Mouse (Mus musculus) cerebral cortex, adult 2 months (tissue): ENCODE data around the gene Crlf2.

Source experiments
- WGBS: fragments of 180-500 bp; shearing (Covaris S2); methylation state at CpG from one replicate; pipeline ENCODE4 v1.1.7; 2018; 5-methylcytosine and 5-hydroxymethylcytosine counted together

Gene Crlf2

DNA sequence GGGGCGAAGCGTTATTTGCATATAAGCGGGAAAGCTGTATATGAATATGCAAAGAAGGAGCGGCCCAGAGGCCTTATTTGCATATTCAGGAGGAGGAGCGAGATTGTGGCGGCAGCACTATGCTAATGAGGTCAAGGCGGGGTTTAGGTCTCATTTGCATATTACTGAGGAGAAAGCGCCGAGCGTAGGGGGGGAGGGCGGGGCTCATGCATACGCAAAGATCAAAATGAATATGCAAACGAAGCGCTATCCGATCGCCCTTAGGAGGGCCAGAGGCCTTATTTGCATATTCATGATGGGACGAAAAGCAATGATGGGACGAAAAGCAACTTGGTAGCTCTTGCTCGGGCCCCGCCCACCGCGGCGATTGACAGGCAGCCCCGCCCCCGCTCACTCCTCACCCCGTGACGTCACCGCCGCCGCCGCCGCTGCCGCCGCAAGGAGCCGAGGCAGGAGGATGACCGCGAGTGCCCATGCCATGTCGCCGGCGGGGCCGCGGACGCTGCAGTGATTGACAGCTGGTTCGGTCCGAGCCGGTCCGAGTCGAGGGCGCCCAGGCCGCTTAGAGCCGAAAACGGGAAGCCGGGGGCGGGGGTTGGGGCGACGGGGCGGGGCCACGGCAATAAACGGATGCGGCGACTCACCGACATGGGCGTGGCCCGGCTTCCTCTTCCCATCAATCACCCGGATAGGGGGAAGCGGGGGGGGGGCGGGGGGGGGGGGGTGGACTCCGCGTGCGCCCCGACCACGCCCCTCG is at the start of gene Crlf2:
TSS of gene Crlf2 (minus strand) at position 590 of the 757 bp plus-strand sequence.
- WGBS, result under 1% methylated on average over 71 of the region's 73 CpGs

DNA sequence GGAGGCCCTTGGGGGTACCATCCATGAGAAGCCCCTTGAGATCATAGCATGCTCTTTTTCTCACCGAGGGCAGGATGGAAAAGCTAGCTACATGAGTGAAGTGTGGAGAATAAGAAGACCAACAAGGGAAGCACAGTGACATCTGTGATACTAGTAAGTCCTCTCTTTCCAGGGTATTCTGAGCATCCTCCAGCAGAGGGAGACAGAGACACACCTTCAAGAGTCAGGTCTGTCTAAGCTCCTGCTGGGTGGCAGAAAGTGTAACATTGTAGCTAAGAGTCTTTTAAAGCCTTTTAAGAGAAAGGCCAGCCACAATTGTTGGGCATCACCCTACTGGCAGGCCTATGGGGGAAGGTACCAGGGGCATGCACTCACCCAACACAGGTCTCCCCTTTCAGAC is 43.8 kb upstream of the Crlf2 start:
- 70% methylated on average over 1 of the region's 1 CpGs for WGBS

DNA sequence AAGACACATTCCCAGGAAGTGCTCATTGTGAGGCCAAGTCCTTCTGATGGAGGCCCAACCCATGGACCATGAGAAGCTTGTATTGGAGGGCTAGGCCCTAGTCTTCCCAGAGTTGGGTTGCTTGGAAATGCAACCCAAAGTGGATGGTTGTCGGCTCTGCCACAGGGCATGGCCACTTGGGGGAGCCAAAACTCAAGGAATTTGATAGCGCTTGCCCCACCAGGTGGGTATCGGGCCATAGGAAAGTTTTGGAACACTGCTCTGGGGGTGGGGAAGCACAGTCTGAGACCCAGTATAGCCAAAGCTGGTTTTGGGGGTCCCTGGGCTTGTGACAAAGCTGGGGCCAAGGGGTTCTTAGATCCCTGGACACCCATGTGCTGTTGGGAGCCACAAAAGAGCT is 42.3 kb upstream of the Crlf2 start:
- WGBS, result 17% methylated on average over 3 of the region's 3 CpGs

DNA sequence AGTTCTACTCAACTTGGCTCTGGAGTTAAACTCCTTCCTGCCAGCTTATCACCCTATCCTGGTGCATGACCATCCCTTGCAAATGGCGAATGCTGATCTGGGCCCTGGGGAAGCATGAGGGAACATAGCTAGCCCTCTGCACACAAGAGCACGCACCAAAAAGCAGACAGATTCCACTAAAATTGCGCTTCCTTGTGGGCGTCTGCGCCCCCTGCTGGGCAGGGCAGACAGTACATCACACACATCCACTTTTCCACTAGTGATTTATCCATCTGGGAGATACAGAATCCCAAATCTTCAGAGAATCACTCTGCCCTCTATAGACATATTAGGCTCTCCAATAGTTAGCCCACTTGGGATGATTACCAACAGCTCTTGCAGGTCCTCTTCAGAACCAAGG is 37.9 kb upstream of the Crlf2 start:
- WGBS, result 36% methylated on average over 5 of the region's 5 CpGs

DNA sequence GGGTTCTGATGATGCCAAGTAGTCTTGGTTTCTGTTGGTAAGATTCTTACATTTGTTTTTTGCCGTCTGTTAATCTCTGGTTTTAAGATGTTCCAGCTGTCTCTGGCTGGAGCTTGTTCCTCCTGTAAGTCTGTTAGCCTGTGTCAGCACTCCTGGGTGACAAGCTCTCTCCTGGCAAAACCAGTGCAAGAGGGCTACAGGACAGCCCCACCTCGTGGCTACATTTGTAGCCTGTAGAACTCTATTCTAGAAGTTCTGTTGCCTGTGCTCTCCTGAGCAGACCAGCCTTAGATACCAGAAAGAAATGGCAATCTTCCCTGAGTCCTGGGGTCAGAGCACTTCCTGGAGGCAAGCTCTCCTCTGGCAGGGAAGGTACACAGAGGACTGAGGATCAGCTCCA is 4.0 kb upstream of the Crlf2 start:
- 57% methylated on average over 2 of the region's 2 CpGs for WGBS

DNA sequence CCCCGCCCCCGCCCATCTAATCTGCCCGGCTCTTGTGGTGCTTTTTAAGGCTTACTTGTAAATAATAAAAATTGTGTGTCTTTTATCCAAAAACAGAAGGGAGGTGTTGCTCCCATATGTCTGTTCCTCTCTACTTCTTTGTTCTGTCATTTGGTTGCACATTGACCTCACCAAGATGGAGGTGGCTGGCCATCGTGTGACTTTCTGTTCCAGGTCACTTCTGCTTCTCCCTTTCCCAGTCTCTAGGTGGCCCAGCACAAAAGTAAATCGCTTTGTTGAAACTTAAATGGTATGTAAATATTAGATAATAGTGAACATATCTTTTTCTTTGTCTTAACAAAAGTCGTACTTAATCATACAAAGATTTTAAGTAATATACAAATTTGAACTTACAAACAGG is 398 bp upstream of the Crlf2 start:
- 22% methylated on average over 6 of the region's 6 CpGs for WGBS

DNA sequence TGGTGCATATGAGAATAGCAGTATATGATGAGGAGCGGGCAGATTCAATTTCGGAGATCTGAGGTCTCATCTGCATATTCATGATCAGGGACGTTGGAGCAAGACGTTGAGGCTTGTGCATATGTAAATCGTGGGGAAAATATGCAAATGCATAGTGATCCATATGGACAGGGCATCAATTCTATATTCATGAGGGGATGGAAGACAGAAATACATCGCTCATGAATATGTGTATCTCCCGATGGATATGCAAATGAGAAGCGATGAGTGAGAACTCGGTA is 730 bp downstream of the Crlf2 start:
- 0% methylated on average over 9 of the region's 9 CpGs for WGBS

DNA sequence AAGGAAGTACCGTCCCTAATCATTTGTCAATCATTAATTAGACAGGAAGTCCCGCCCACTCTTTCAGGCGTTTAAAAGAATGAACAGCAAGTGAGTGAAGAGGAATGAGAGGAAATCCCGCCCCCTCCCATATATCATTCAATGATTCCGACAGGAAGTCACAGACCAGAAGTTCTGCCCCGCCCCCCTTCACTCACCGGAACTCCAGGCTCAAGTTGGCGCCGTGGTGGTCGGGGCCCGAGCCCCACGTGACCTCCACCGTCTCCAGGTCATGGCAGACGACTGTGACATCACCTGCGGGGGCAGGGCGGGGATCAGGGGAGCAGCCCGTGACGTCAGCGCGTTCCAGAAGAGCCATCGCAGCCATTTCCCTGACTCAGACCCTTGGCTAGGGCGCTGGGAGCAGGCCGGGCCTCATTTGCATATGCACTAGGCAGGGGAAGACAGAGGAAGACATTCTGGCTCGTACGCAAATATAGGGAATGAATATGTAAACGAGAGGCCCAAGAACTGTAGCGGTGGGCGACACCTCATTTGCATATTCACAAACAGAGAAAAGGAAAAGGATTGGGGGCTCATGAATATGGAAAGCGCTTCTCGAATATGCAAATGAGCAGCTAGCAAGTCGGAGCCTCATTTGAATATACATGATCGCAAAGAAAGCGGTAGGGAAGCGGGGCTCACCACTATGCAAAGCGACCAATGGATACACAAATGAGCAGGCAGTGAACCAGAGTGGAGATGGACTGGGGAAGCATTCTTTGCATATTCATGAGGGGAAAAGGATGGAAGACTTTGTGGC is 1.3 kb downstream of the Crlf2 start:
- under 1% methylated on average over 35 of the region's 35 CpGs for WGBS

DNA sequence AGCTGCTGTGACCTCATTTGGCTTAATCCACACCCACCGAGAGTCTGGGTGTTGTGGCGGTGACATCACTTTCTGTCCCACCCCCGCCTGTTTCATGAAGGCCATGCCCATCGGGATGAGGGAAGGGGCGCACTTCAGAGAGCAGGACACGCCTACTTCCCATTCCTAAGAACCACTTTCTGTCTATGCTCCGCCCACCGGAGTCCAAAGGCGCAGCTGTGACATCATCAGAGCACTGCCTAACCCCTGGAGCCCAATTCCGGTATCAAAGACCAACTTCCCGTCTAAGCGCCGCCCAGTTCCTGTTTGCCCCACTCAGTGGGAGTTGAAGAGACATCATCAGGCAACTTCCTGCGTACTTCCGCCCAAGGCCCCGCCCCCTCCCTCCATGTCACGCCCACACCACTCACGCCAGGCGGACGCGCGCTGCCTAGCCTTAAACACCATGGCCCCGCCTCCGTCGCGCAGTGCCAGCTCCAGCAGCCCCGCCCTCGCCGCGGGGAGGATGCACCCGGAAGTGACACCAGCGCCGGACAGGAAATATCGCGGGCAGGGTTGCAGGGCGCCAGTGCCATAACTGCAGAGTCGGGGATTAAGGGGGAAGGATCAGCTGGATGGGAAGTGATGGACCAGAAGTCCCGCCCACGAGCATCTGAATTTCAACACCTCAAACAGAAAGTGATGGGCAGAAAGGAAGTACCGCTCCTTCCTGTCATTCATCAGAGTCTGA is 2.0 kb downstream of the Crlf2 start:
- WGBS, result 5% methylated on average over 40 of the region's 40 CpGs

DNA sequence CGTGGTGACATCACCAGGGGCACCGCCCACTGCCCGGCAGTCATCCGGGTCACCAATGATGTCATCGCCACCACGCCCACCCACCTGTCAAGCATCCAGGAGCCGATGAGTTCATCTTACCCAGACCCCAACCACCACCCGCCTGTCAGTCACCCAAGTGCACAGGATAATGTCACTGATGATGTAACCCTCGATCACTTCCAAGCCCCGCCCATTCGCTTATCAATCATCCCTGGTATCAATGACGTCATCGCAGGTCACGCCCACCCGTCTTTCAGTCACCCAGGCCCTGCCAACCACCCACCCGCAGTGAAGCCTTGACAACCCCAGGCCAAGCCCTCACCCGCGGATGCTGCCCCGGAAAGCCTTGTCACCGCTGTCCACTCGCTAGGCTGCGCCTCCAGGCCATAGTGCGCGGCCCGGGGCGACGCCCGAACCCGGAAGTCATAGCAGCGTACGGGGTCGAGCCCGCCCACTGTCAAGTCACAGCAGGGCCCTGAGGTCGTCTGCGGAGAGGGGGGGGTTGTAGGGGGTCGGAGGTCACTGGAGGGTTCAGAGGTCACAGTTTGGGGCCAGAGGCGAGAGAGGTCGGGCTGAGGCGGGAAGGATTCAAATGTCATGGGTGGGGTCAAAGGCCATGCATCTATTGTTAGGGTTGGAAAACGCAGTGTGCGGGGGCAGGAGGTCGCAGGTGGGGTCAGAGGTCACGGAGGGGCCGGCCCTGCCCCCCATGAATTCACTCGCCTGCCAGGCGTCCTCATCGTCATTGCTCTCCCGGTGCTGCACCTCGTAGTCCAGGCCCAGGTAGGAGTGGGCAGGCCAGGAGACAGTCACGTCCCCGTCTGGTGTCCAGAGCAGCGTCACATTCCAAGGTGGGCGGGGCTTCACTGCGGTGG is 2.9 kb downstream of the Crlf2 start:
- WGBS, result 76% methylated on average over 54 of the region's 54 CpGs

DNA sequence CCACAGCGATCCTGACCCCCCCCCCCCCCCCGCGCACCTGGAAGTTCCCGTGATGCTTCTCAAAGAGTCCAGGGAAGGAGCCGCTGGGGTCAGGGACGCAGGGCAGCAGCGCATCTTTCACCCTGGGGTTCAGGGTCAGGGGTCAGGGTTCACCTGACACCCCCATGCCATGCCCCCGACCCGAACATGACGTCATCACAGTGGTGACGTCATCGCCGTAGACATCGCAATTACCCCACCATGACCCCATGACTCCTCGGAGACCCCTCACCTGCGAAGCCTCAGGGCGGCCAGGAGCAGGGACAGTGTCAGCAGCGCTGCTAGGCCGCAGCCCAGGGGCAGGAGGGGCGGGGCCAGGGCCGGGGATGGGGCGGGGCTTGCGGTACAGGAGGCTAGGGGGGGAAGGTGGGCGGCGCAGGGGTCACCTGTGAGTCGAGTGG is 3.5 kb downstream of the Crlf2 start:
- WGBS, result 81% methylated on average over 26 of the region's 26 CpGs

DNA sequence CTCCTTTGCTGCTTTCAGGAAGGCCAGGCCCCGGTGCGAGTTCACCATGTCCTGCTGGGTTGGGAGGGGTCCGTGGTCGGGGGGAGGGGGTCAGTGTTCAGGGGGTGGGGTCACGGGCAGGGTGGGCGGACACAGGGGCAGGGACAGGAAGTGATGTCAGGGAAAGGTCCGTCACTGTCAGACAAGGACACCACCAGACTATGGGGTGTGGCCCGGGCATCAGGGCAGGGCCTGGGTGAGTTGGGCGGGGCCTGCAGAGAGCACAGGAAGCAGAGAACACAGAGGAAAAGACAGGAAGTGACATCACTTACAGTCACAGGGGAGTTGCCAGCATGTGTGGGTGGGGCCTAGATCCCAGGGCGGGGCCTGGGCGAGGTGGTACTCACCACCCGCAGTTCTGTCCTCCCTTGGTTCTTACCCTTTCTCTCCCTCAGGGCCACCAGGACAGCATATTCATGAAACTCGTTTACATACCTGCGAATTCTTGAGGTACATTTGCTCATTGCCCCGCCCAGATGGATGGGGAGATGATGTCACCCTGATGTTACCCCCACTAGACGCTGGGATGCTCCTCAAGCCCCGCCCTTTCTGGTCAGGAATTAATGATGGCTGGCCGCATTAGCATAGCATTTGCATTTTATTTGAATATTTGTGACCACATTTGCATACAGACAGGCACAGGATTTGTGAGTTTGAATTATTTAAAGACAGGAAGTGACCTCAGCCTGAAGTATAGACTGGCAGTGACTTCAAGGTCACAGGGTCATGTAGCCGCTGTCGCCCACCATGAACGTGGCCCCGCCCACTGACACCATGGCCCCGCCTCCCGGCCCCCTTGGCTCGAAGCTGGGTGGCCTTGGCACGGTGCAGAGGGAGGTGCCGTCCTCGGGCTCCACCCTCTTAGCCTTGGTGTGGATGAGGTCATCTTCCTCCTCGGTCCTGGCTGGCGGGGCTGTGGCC is 4.4 kb downstream of the Crlf2 start:
- 83% methylated on average over 30 of the region's 30 CpGs for WGBS

DNA sequence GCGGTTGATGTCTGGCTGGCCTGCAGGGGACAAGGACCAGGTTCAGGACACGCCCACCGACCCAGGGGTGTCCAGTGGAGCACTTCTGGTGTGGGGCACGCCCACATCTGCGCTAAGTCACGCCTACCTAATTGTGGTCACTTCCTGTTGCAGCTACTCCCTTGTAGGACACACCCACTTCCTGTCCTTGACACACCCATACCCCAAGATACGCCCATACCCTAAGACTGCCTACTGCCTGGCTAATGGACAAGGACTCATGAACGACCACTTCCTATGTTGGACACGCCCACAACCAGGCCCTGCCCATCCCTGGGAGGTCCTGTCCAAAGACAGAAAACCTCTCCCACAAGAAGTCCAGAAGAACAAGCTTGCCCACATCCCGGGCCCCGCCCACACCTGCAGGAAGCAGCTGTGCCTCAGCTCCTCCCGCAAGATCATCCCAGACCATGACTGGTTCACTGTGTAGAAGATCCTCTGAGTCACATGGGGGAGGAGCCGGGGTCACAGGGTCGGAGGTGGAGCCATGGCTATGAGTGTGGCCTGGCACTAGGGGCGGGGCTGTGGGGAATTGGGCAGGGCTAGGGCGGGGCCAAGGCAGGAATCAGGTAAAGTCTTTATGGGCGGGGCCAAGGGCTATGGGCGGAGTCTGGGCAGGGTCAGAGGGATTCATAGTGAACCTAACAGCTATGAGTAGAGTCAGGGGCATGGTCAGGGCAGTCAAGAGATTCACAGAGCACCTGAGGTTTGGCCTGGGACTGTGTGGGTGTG is 5.4 kb downstream of the Crlf2 start:
- 72% methylated on average over 18 of the region's 18 CpGs for WGBS

DNA sequence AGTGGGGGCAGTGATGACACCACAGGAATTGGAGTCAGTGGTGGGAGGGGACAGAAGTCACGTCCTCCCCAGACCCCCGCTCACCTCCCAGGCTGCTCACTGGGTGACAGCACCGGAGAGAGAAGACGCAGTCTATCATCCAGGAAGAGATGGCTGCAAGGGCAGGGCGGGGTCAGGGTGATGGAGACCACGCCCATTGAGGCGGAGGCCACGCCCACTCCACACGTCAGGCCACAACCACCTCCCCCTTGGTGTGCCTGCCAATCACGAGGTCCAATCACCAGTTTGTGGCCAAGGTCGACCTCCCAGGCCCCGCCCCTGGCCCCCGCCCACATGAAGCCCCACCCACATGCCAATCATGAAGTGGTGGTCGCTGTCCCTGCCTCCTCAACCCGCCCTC is 6.3 kb downstream of the Crlf2 start:
- WGBS, result 87% methylated on average over 14 of the region's 15 CpGs

DNA sequence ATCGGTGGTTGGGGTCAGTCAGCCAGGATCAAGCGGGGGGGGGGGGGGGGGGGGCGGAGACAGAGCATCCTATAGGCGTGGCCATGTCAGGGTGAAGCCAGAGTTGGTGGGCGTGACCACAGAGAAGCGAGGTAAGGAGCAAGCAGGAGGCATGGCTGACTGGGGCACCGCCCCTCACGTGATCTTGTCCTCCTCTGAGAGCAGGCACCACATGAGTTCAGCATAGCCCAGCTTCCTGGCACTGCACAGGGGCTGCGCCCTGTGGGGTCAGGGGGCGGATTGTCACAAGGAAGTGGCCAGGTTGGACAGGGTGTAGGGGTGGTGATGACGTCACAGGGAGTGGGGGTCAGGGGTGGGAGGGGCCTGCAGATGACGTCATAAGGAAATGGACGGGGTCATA is 6.7 kb downstream of the Crlf2 start:
- WGBS, result 91% methylated on average over 12 of the region's 13 CpGs

DNA sequence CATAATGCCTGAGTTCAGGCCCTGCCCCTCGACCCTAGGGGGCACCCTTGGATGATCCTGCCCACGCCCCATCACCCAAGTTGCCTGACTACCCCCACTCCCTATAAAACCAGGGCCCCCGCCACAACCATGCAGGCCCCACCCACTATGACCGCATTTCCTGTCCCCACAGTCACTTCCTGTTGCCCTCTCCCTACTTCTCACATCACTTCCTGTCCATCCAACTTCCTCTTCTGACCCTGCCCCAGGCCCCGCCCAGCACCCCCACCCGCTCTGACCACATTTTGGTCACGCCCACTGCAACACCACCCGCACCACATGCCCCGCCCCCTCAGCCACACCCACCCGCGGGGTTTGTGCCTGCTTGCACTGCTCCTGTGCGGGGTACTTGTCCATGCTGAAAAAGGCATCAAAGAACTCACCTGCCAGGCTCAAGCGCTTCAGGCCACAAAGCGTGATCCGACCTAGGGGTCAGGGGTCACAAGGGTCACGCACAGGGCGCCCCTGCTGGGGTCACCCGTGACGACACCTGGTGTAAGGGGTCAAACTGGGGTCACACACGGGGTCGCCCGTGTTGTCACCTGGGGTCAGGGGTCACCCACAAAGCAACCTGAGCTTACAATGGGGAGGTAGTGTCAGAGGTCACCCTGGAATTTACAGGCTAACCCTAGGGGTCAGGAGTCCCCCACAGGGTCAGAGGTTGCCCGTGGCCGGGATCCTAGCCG is 7.6 kb downstream of the Crlf2 start:
- 92% methylated on average over 25 of the region's 25 CpGs for WGBS

DNA sequence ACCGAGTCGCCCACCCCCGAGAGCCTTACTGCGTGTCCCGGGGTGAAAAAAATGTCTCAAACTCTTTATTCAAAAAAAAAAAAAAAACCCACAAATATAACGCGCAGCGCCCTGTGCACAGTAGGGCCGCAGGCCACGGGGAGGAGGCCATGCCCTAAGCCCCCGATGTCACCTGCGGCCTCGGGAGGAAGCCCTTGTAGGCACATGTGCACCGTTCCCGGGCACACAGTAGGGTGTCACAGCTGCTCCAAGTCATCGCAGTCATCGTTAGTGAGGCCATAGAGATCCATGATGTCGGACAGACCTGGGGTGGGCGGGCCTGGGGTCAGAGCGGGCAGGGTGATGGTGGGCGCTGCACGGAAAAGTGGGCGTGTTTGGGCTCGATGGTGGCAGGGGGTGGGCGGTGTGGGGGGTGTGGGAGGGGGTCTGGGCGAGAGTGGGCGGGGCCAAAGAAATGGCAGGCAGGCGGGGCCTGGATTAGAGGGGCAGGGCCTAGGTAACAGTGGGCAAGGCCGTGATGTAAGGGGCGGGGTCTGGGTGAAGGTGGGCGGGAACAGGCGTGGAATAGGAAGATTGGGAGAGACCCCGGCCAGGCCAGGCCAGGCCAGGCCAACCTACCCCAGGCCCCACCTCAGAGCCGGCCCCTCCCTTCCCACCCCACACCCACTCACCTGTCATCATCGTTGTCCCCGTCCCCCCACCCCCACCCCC is 8.4 kb downstream of the Crlf2 start:
- WGBS, result 92% methylated on average over 35 of the region's 36 CpGs

DNA sequence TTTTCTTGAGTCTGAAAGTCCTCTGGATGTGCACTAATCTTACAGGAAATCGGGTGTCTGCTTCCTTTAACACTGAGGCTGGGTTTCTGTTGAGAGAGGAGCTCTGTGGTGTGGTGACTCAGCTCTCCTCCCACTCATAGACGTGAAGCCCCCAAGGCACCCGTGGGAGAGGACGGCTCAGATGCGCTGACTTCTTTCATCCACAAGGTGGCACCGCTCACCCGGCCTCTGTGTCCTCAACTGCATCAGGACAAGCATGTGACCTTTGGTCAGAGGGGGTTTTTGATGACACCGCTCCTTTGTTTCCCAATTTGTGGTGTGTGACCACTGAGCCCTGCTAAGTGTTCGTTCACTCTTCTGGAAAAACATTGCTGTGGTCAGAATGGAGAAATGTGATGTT is 10.1 kb downstream of the Crlf2 start:
- WGBS, result 52% methylated on average over 9 of the region's 9 CpGs
